Mouse (Mus musculus) liver, embryonic 11.5 days (tissue): Measurements from ENCODE around the gene Scfd2. TPM values are rescaled to one million over a fixed set of nuclear protein-coding genes. Genes with fewer than 3 reads are reported as not detected.

Source experiments
- ATAC-seq: fragments of 200-750 bp; cut with Nextera tagmentation; replicated peaks from 2 replicates; pipeline ENCODE4 v1.8.0; 2017; ENCODE audit warnings: moderate number of reproducible peaks, mild to moderate bottlenecking, moderate TSS enrichment, moderate library complexity; ENCODE audit not compliant: low FRiP score
- DNase-seq: peaks from one replicate; pipeline ENCODE4 v3.0.0-alpha.2; 2017; ENCODE audit warnings: low spot score
- H3K27ac ChIP-seq: fragments of 300-500 bp; sonication (generic); 2 replicates; pipeline ENCODE4 v1.5.1; 2014; ENCODE audit warnings: mild to moderate bottlenecking, low read depth, low read length, control low read depth
- H3K27me3 ChIP-seq: fragments of 300-500 bp; sonication (generic); replicated peaks from 2 replicates; pipeline ENCODE4 v1.6.1; 2014; ENCODE audit warnings: low read length, mixed read lengths; ENCODE audit not compliant: control insufficient read depth, insufficient read depth
- H3K36me3 ChIP-seq: fragments of 300-500 bp; sonication (generic); 2 replicates; pipeline ENCODE4 v1.6.1; 2014; ENCODE audit warnings: mild to moderate bottlenecking, low read length, moderate library complexity, mixed read lengths; ENCODE audit not compliant: control insufficient read depth, insufficient read depth
- H3K4me1 ChIP-seq: fragments of 300-500 bp; sonication (generic); replicated peaks from 2 replicates; pipeline ENCODE4 v1.6.1; 2014; ENCODE audit warnings: low read length, mixed read lengths; ENCODE audit not compliant: control insufficient read depth, insufficient read depth
- H3K4me2 ChIP-seq: fragments of 300-500 bp; sonication (generic); 2 replicates; pipeline ENCODE4 v1.6.1; 2014; ENCODE audit warnings: mild to moderate bottlenecking, control low read depth, moderate library complexity
- H3K4me3 ChIP-seq: fragments of 300-500 bp; sonication (generic); 2 replicates; pipeline ENCODE4 v1.5.1; 2014; ENCODE audit warnings: low read depth, low read length, control low read depth
- H3K9ac ChIP-seq: fragments of 300-500 bp; sonication (generic); 2 replicates; pipeline ENCODE4 v1.6.1; 2014; ENCODE audit warnings: low read depth, low read length, control low read depth
- H3K9me3 ChIP-seq: fragments of 300-500 bp; sonication (generic); 2 replicates; pipeline ENCODE4 v1.6.1; 2016; ENCODE audit warnings: low read length, inconsistent platforms, mixed read lengths; ENCODE audit not compliant: control insufficient read depth
- WGBS: fragments of 180-500 bp; shearing (Covaris S2); extraction: QIAGEN DNeasy Blood & Tissue Kit; methylation state at CpG from one replicate; pipeline ENCODE4 v1.1.7; 2014; 5-methylcytosine and 5-hydroxymethylcytosine counted together
- polyA plus RNA-seq: library from polyadenylated mRNA; unstranded; fragments of >200 nt; fragmentation: Nextera tagmentation; extraction: Ambion mirVana; gene quantifications from 2 replicates; pipeline ENCODE4 v1.2.1, GENCODE M21; 2014

Gene Scfd2
- polyA plus RNA-seq, 1 experiment from 2014 or later = 20.7 TPM

GRCm38 (mm10) chr5:74252672-74253286 is 278.8 kb downstream of the Scfd2 start:
- Histone ChIP-seq H3K4me2 (no peak overlapping the region), H3K27ac (no peak overlapping the region), H3K27me3 (no peaks in the 10 kb centered on the region), H3K9ac (no peak overlapping the region), H3K36me3 (no peaks in the 10 kb centered on the region), H3K4me1 (peaks cover 7% of the 10 kb centered on the region; the same call in 1 of the 2 replicates), H3K4me3 (no peak overlapping the region), H3K9me3 (no peaks in the 10 kb centered on the region)
- ATAC-seq (no peak), DNase-seq (no peak)
- 72% methylated on average over 6 of the region's 6 CpGs for WGBS

- Histone ChIP-seq H3K36me3 (no peaks in the 10 kb centered on the region), H3K4me1 (peaks cover 7% of the 10 kb centered on the region; the same call in 1 of the 2 replicates), H3K27me3 (no peaks in the 10 kb centered on the region), H3K4me3 (no peak overlapping the region), H3K9me3 (no peaks in the 10 kb centered on the region), H3K9ac (no peak overlapping the region), H3K27ac (no peak overlapping the region), H3K4me2 (no peak overlapping the region)
- ATAC-seq (no peak), DNase-seq (no peak)
- 75% methylated on average over 2 of the region's 2 CpGs for WGBS
Observed at GRCm38 (mm10) chr5:74250947-74251346, 280.6 kb downstream of the Scfd2 start.

DNA sequence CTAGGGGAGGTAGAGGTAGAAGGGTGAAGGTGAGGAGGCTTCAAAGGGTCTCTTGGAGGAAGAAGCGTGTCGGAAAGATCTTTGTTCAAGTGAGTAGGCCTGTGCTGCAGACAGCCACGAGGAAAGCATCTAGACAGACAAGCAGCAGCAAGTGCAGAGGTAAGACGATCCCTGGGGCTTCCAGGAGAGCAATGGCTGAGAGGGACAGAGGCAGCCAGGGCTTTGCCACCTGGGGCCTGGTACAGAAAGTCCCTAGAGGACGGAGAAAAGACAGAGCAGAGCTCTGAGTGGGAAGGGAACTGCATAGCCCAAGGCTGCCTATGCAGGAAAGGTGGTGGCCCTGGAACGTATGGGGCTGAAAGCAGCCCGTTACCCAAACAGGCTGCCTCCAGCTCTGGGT is 281.3 kb downstream of the Scfd2 start:
- WGBS = 68% methylated on average over 7 of the region's 7 CpGs
- Histone ChIP-seq H3K27me3 (no peaks in the 10 kb centered on the region), H3K4me2 (no peak overlapping the region), H3K9me3 (no peaks in the 10 kb centered on the region), H3K4me1 (peaks cover 7% of the 10 kb centered on the region; the same call in 1 of the 2 replicates), H3K36me3 (no peaks in the 10 kb centered on the region), H3K9ac (no peak overlapping the region), H3K4me3 (no peak overlapping the region), H3K27ac (no peak overlapping the region)
- ATAC-seq (no peak), DNase-seq (no peak)

- 66% methylated on average over 3 of the region's 3 CpGs for WGBS
- peaks cover 7% of the 10 kb centered on the region; the same call in 1 of the 2 replicates for H3K4me1 ChIP-seq
Observed at GRCm38 (mm10) chr5:74249794-74250193, 281.8 kb downstream of the Scfd2 start.

GRCm38 (mm10) chr5:74246971-74247370 is 284.6 kb downstream of the Scfd2 start:
- ATAC-seq = no peak
- H3K4me1 ChIP-seq = peaks cover 4% of the 10 kb centered on the region; the same call in 1 of the 2 replicates

More at GRCm38 (mm10) chr5:74249794-74250193, 281.8 kb downstream of the Scfd2 start:
- no peaks in the 10 kb centered on the region for H3K9me3 ChIP-seq
- ATAC-seq = no peak
- H3K9ac ChIP-seq = no peak overlapping the region
- H3K4me2 ChIP-seq = no peak overlapping the region
- no peaks in the 10 kb centered on the region for H3K36me3 ChIP-seq
- no peak overlapping the region for H3K4me3 ChIP-seq
- no peak for DNase-seq
- H3K27me3 ChIP-seq = no peaks in the 10 kb centered on the region
- no peak overlapping the region for H3K27ac ChIP-seq

DNA sequence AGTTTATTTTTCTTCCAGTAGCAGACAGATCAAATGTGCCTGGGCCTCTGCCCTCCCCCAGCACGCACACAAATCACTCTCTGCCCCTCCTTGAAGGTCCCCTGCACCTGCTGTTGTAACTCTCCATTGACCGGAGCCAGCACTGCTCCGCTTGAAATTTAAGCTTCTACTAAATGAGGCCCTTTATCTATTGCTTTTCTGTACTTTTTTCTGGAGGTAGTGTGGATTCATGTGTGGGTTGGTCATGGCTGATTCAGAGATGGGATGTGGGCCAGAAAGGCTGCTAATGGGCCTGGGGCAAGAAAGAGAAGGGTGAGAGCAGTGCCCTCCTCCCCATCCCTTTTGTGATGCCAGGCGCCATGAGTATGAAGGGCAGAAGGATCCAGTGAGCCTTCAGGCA is 285.1 kb downstream of the Scfd2 start:
- ATAC-seq (no peak), DNase-seq (no peak)
- Histone ChIP-seq H3K4me2 (no peak overlapping the region), H3K9ac (no peak overlapping the region), H3K4me3 (no peak overlapping the region), H3K4me1 (peaks cover 4% of the 10 kb centered on the region; the same call in 1 of the 2 replicates), H3K27ac (no peak overlapping the region), H3K27me3 (no peaks in the 10 kb centered on the region), H3K36me3 (no peaks in the 10 kb centered on the region), H3K9me3 (no peaks in the 10 kb centered on the region)
- WGBS = 71% methylated on average over 4 of the region's 4 CpGs

More at GRCm38 (mm10) chr5:74246971-74247370, 284.6 kb downstream of the Scfd2 start:
- WGBS = 63% methylated on average over 3 of the region's 3 CpGs
- Histone ChIP-seq H3K4me3 (no peak overlapping the region), H3K27ac (no peak overlapping the region), H3K36me3 (no peaks in the 10 kb centered on the region), H3K4me2 (no peak overlapping the region), H3K27me3 (no peaks in the 10 kb centered on the region), H3K9ac (no peak overlapping the region), H3K9me3 (no peaks in the 10 kb centered on the region)
- no peak for DNase-seq

- no peak overlapping the region for H3K27ac ChIP-seq
- DNase-seq (no peak), ATAC-seq (no peak)
- H3K27me3 ChIP-seq = no peaks in the 10 kb centered on the region
- WGBS = 83% methylated on average over 8 of the region's 8 CpGs
- H3K4me3 ChIP-seq = no peak overlapping the region
- no peak overlapping the region for H3K9ac ChIP-seq
- no peaks in the 10 kb centered on the region for H3K9me3 ChIP-seq
- H3K4me2 ChIP-seq = no peak overlapping the region
- H3K36me3 ChIP-seq = no peaks in the 10 kb centered on the region
- peaks cover 2% of the 10 kb centered on the region; the same call in 1 of the 2 replicates for H3K4me1 ChIP-seq
Observed at GRCm38 (mm10) chr5:74245641-74246145, 285.9 kb downstream of the Scfd2 start.

DNA sequence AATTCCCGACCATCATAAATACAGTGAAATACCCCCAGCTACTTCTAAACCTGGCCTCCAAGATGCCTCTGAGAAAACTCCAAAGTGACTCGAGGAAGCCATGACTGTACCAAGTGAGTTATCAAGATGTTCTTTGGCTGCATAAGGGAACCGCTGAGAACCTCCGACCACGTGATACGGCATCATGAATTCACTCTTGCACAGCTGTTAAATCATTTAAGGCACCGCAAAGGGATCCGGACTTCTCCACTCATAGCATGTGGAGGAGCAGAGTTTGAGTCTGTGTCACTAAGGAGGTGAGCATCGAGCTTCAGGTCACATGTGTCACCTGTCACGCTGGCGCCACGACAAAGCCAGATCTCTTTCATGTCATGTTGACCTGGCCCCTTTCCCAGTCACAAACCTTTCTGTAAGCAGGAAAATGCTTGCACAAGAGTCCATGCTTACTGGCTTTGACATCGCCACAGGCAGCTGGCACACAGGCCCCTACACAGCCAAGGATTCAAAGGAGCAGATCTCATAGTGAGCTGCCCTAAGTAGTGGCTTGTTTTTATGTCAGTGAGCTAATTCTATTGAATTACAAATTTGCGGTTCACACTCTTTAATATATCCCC is 287.0 kb downstream of the Scfd2 start:
- Histone ChIP-seq H3K4me1 (no peaks in the 10 kb centered on the region; the same call in 1 of the 2 replicates), H3K27me3 (no peaks in the 10 kb centered on the region), H3K27ac (no peak overlapping the region), H3K4me3 (no peak overlapping the region), H3K9me3 (no peaks in the 10 kb centered on the region), H3K36me3 (no peaks in the 10 kb centered on the region), H3K9ac (no peak overlapping the region), H3K4me2 (no peak overlapping the region)
- DNase-seq (no peak), ATAC-seq (no peak)
- 89% methylated on average over 14 of the region's 14 CpGs for WGBS
